Mouse (Mus musculus): Measurements from ENCODE around the gene Sla2.
"Not testable (repeated sequence)": the region's sequence is repeated elsewhere in the genome, so short reads cannot be mapped to it uniquely, and the experiment has no call there.

The Sla2 gene

DNA sequence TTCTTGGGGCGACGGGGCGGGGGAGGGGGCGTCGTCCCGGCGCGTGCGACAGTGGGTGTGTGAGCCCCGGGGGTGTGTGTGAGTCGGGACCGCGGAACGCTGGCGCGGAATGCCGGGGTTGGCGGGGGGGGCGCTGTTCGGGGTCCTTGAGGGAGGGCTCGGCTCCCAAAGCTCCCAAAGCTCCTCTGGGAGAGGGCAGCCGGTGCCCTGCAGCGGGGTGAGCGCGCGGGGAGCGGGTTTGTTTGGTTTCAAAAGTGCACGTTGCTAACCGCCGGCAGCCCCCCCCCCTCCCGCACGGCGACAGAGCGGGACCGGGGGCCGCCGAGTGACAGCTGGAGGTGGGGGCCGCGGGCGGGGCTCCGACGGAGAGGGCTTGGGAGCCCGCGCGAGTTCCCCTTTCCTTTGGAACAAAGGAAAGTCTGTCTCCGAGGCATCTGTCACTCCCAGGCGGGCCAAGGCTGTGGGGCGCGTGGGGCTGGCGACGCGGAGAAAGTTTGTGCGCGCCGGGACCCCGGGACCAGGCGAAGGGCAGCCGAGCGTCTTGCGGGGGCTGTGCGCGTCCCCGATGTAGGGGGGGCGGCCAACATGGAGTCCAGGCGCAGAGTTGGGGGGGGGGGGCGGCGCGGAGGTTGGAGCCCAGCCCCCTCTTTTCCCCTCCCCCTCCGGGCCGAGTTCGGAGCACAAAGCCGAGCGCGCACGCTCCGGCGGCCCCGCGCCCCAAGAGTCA lies 46.5 kb downstream of the Sla2 start:
- peak; percentile 39 for DNase-seq (ENCODE audit: low read depth, low spot score)

DNA sequence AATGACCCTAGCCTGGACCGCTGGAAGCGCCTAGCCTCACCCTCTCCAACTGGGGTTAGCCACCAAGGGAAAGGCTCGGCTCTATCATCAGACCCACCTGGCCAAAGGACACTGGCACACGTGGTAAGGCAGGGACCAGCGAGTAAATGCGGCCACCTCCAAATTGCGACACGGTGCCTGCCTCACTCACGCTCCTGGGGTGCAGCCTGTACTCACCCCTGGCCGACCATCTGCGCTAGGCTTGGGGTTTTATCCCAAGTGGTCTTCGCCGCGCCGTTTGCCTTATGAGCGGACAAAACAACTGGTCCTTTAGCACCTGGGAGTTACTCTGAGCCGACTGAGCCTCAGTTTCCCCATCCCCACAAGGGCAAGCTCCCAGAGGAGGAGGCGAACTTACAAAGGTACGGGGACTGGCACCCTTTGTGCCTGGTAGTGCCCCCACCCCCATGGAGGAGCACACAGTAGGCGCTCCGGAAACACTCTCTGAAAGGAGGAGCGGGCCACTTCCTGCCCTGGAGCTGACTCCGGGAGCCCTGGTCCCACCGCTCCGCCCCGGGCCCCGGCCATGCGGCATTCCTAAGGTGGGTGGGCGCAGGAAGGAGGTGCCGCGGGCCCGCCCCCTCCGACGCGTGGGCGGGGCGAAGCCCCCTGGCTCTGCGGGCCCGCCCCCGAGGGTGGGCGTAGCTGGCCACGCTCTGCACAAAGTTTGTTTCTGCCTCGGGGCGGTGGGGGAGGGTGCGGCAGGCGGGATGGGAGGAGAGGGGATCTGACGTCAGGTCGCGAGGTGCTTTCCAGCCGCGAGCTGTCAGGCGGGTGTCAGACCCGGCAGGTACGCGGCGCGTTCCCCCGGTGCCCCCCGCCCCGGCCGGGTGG lies 47.4 kb downstream of the Sla2 start, which contains the start of gene Tgif2:
Gene Tgif2 (plus strand): TSS at position 689 of the 873 bp plus-strand sequence.
- peak; percentile 76 for DNase-seq (ENCODE audit: low read depth, low spot score)

DNA sequence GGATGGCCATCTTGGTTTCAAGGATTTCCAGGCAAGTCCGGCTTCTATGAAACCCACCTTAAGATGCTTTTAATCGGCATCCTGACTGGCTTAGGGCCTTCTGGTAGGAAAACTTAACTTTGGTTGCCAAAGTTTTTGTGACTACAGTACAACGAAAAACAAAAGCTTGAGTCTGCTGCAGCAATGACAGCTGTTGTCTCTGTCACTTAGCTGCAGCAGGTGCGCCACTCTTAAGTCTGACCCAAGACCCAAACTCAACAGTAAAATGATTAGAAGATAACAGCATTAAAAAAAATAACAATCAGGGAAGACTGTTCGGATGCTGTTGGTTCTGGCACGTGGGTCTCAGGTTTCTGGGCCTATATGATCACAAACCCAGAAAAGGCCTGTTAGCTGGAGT lies 48.2 kb downstream of the Sla2 start:
- no peak for DNase-seq (ENCODE audit: low read depth, low spot score)

DNA sequence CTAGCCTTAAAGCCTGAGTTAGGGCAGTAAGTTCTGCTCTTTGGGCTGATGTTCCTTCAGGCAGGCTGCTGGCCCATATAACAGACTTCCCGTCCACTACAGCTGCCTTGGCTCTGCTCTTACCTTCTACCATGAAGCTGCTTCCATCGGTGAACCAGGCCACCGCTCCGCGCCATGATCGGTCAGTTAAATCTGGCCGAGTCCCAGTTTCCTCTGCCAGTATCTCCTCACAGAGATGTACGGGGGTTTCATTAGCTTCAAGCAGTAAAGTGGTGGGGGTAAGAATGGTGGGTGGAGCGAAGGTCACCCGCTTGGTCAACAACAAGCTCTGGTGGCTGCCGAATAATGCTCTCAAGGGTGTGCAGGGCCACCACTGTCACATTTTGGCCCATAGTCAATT lies 52.7 kb downstream of the Sla2 start:
- no peak for DNase-seq (ENCODE audit: low read depth, low spot score)

DNA sequence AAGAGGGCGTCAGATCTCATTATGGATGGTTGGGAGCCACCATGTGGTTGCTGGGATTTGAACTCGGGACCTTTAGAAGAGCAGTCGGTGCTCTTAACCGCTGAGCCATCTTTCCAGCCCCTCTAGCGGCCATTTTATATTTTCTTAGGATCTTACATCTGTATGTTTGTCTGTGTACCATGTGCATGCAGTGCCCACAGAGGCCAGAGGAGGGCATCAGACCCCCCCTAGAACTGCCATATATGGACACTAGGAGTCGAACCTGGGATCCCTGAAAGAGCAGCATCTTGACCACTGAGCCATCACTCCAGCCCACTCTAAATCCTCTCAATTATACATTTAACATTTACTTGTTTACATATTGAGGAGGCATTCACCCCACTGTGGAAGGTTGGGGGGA lies 61.9 kb downstream of the Sla2 start:
- not testable (repeated sequence) for DNase-seq (ENCODE audit: low read depth, low spot score)

All from 3T3-L1 (cell line).